Mouse (Mus musculus) midbrain, embryonic 12.5 days (tissue): ENCODE data around the gene Scaf8. TPM values are rescaled to one million over a fixed set of nuclear protein-coding genes. Genes with fewer than 3 reads are reported as not detected.
A peak's percentile ranks its signal among the peaks of the same experiment; 100 is the strongest.
"Not testable (repeated sequence)": the region's sequence is repeated elsewhere in the genome, so short reads cannot be mapped to it uniquely, and the experiment has no call there.

Experiments used
- ATAC-seq: fragments of 200-750 bp; cut with Nextera tagmentation; 2 replicates; pipeline ENCODE4 v1.8.0; 2017; ENCODE audit warnings: low read depth, moderate TSS enrichment, moderate library complexity; ENCODE audit not compliant: low FRiP score
- H3K27ac ChIP-seq: fragments of 300-500 bp; sonication (generic); replicated peaks from 2 replicates; pipeline ENCODE4 v1.5.1; 2016; ENCODE audit warnings: mild to moderate bottlenecking
- H3K27me3 ChIP-seq: fragments of 300-500 bp; sonication (generic); 2 replicates; pipeline ENCODE4 v1.6.1; 2016; ENCODE audit warnings: mild to moderate bottlenecking
- H3K36me3 ChIP-seq: fragments of 300-500 bp; sonication (generic); 2 replicates; pipeline ENCODE4 v1.6.1; 2016
- H3K4me1 ChIP-seq: fragments of 300-500 bp; sonication (generic); 2 replicates; pipeline ENCODE4 v1.6.1; 2016
- H3K4me2 ChIP-seq: fragments of 300-500 bp; sonication (generic); replicated peaks from 2 replicates; pipeline ENCODE4 v1.6.1; 2016; ENCODE audit warnings: mild to moderate bottlenecking, moderate library complexity
- H3K4me3 ChIP-seq: fragments of 300-500 bp; sonication (generic); 2 replicates; pipeline ENCODE4 v1.5.1; 2016; ENCODE audit warnings: mild to moderate bottlenecking
- H3K9ac ChIP-seq: fragments of 300-500 bp; sonication (generic); replicated peaks from 2 replicates; pipeline ENCODE4 v1.6.1; 2016; ENCODE audit warnings: mild to moderate bottlenecking, moderate library complexity
- H3K9me3 ChIP-seq: fragments of 300-500 bp; sonication (generic); 2 replicates; pipeline ENCODE4 v1.6.1; 2016; ENCODE audit warnings: mild to moderate bottlenecking
- WGBS: fragments of 180-500 bp; shearing (Covaris S2); methylation state at CpG from one replicate; pipeline ENCODE4 v1.1.7; 2016; 5-methylcytosine and 5-hydroxymethylcytosine counted together
- polyA plus RNA-seq: library from polyadenylated mRNA; unstranded; fragments of >200 nt; fragmentation: Nextera tagmentation; extraction: Ambion mirVana; gene quantifications from 2 replicates; pipeline ENCODE4 v1.2.1, GENCODE M21; 2016

Gene Scaf8
- polyA plus RNA-seq, 1 experiment from 2014 or later = 28.0 TPM

GRCm38 (mm10) chr17:3085152-3085551 lies 29.6 kb upstream of the Scaf8 start:
- no peaks in the 10 kb centered on the region for H3K36me3 ChIP-seq
- WGBS = 67% methylated on average over 3 of the region's 3 CpGs
- H3K9me3 ChIP-seq = 0 out of 2 replicates have a peak, but pooled peaks cover 3% of the 10 kb centered on the region
- H3K4me2 ChIP-seq = peak overlapping the region; percentile 60
- peaks cover 4% of the 10 kb centered on the region; the same call in 1 of the 2 replicates for H3K4me1 ChIP-seq
- ATAC-seq = no peak
- peak overlapping the region; percentile 57; the same call in 1 of the 2 replicates for H3K9ac ChIP-seq
- H3K27ac ChIP-seq = peak overlapping the region; percentile 92; the same call in 1 of the 2 replicates
- peak overlapping the region; percentile 54 for H3K4me3 ChIP-seq
- H3K27me3 ChIP-seq = no peaks in the 10 kb centered on the region

- no peaks in the 10 kb centered on the region for H3K36me3 ChIP-seq
- H3K9ac ChIP-seq = no peak overlapping the region
- H3K27me3 ChIP-seq = no peaks in the 10 kb centered on the region
- WGBS = 57% methylated on average over 4 of the region's 4 CpGs
- H3K4me2 ChIP-seq = no peak overlapping the region
- no peaks in the 10 kb centered on the region for H3K9me3 ChIP-seq
- no peak overlapping the region for H3K4me3 ChIP-seq
- H3K27ac ChIP-seq = no peak overlapping the region
- ATAC-seq = no peak
- no peaks in the 10 kb centered on the region for H3K4me1 ChIP-seq
These were observed 22.1 kb upstream of the Scaf8 start for GRCm38 (mm10) chr17:3092682-3093081.

GRCm38 (mm10) chr17:3099273-3099672 lies 15.5 kb upstream of the Scaf8 start:
- H3K9me3 ChIP-seq, H3K4me3 ChIP-seq, H3K36me3 ChIP-seq, H3K4me1 ChIP-seq, ATAC-seq, H3K27ac ChIP-seq, H3K27me3 ChIP-seq, H3K4me2 ChIP-seq, H3K9ac ChIP-seq: not testable (repeated sequence)
- 72% methylated on average over 1 of the region's 1 CpGs for WGBS

GRCm38 (mm10) chr17:3102336-3103165 lies 12.2 kb upstream of the Scaf8 start:
- Histone ChIP-seq H3K36me3 (0 out of 2 replicates have a peak, but pooled peaks cover 5% of the 10 kb centered on the region), H3K4me2 (peak overlapping the region; percentile 49), H3K27ac (no peak overlapping the region), H3K9me3 (no peaks in the 10 kb centered on the region), H3K9ac (no peak overlapping the region; the same call in 1 of the 2 replicates), H3K4me1 (peaks cover 7% of the 10 kb centered on the region), H3K4me3 (peak overlapping the region; percentile 29), H3K27me3 (no peaks in the 10 kb centered on the region)
- WGBS = 3% methylated on average over 14 of the region's 14 CpGs
- ATAC-seq = peak; percentile 83

- 0 out of 2 replicates have a peak, but pooled peaks cover 5% of the 10 kb centered on the region for H3K36me3 ChIP-seq
- 87% methylated on average over 6 of the region's 6 CpGs for WGBS
- H3K4me3 ChIP-seq = no peak overlapping the region
- no peak overlapping the region for H3K4me2 ChIP-seq
- ATAC-seq = no peak
- H3K9ac ChIP-seq = no peak overlapping the region
- no peaks in the 10 kb centered on the region for H3K9me3 ChIP-seq
- H3K27me3 ChIP-seq = no peaks in the 10 kb centered on the region
- no peak overlapping the region for H3K27ac ChIP-seq
- peaks cover 7% of the 10 kb centered on the region for H3K4me1 ChIP-seq
These were observed 10.4 kb upstream of the Scaf8 start for GRCm38 (mm10) chr17:3104154-3104931.

DNA sequence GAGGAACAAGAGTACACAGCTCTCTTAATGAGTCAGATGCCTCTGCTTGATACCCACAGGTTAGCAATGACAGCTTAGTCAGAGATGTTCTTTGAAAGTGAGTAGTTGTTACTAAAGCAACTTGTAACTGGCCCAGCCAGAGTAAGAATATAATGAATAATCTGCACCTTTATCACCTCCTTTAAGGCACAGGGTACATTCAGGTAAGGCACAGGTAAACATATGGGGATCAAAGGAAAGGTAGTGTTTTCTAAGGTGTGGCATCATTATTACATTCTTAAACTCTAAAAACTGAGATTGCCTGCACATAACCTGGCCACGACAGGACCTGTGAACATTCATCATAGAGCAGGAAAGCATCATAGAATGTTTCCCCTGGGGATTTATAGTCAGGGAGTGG lies 9.8 kb upstream of the Scaf8 start:
- Histone ChIP-seq H3K9me3 (no peaks in the 10 kb centered on the region), H3K4me1 (peaks cover 7% of the 10 kb centered on the region), H3K27ac (no peak overlapping the region), H3K4me3 (no peak overlapping the region), H3K27me3 (no peaks in the 10 kb centered on the region), H3K4me2 (no peak overlapping the region), H3K36me3 (0 out of 2 replicates have a peak, but pooled peaks cover 5% of the 10 kb centered on the region), H3K9ac (no peak overlapping the region)
- no peak for ATAC-seq
- 92% methylated on average over 1 of the region's 1 CpGs for WGBS

DNA sequence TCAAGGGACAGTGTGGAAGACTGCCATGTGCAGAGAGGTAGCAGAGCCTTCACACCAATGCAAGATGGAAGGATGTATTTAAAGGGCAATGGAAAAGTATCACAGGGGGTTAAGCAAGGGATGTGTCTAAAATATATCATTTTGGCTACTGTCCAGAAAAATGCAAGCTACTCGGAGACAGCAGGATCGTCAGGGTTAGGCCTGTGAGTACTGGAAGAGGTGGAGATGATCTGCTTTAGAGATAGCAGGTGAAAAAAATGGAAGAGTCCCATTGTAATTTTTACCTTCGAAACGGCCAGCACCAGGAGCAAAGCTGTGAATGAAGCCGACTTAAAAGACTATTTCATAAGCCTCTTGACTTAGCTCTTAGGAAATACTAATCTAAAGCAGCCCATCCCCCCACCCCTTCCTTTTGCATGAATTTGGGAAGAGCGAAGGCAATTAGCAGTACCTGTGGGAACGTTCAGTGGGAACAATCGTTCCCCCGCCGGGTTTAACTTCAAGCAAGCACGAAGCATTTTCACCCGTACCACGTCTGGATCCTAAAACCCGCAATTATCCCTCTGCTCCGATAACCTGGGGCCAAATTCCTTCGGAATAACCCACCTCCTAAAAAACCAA lies 925 bp upstream of the Scaf8 start:
- under 1% methylated on average over 16 of the region's 16 CpGs for WGBS
- Histone ChIP-seq H3K4me2 (peak overlapping the region; percentile 71), H3K9me3 (no peaks in the 10 kb centered on the region), H3K27ac (peak overlapping the region; percentile 99), H3K36me3 (no peaks in the 10 kb centered on the region), H3K4me3 (peak overlapping the region; percentile 99), H3K9ac (peak overlapping the region; percentile 99), H3K4me1 (peaks cover 26% of the 10 kb centered on the region), H3K27me3 (no peaks in the 10 kb centered on the region)
- no peak for ATAC-seq

DNA sequence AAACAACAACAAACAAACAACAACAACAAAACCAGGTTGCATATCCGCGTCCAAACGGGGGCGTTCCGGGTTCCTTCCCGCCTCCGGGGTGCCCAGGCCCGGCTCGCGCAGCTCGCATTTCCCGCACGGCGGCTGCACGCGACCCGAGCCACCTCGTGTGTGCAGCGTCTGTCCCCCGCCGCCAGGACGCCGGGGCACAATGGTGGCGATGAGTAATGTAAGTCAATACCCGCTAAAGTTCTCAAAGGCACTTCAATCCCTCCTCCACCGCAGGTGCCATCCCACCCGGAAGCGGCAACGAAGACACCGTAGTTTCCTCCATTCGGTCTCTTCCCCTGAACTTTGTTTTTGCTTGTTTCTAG lies 433 bp upstream of the Scaf8 start:
- peaks cover 26% of the 10 kb centered on the region for H3K4me1 ChIP-seq
- no peaks in the 10 kb centered on the region for H3K27me3 ChIP-seq
- H3K9ac ChIP-seq = peak overlapping the region; percentile 99
- H3K36me3 ChIP-seq = no peaks in the 10 kb centered on the region
- peak overlapping the region; percentile 71 for H3K4me2 ChIP-seq
- under 1% methylated on average over 31 of the region's 31 CpGs for WGBS
- H3K4me3 ChIP-seq = peak overlapping the region; percentile 99
- H3K27ac ChIP-seq = peak overlapping the region; percentile 99
- peak; percentile 74 for ATAC-seq
- no peaks in the 10 kb centered on the region for H3K9me3 ChIP-seq

DNA sequence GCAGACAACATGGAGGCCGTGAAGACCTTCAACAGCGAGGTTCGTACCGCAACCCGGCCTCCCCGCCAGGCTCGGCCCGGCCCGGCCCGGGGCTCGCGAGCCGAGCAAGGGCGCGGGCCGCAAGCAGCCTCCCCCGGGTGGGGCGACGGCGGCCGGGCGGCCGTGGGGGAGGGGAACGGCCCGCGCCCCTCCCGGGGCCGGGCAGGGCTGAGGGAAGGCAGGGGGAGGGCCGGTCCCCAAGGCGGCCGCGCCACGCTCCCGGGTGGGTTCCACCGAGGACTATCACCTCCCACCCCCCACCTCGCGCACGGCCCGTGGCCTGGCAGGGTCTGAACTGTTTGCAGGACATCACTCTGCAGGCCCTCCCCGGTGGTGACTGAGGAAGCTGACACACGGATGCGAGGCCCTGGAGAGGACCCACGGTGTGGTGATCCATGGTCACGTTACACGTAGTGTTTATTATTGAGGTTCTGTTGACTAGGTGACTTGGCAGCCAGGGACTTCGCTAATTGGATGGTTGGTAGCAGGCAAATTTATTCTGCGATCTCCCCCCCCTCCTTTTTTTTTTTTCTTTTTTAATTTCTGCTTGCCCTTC lies 705 bp downstream of the Scaf8 start:
- peak; percentile 44 for ATAC-seq
- H3K4me1 ChIP-seq = peaks cover 26% of the 10 kb centered on the region
- H3K4me3 ChIP-seq = peak overlapping the region; percentile 99
- H3K36me3 ChIP-seq = no peaks in the 10 kb centered on the region
- peak overlapping the region; percentile 99 for H3K27ac ChIP-seq
- peak overlapping the region; percentile 99 for H3K9ac ChIP-seq
- WGBS = under 1% methylated on average over 37 of the region's 47 CpGs
- H3K27me3 ChIP-seq = no peaks in the 10 kb centered on the region
- peak overlapping the region; percentile 64 for H3K4me2 ChIP-seq
- H3K9me3 ChIP-seq = no peaks in the 10 kb centered on the region

- WGBS = 78% methylated on average over 8 of the region's 8 CpGs
- H3K27ac ChIP-seq, ATAC-seq, H3K4me2 ChIP-seq, H3K27me3 ChIP-seq, H3K36me3 ChIP-seq, H3K4me3 ChIP-seq, H3K9me3 ChIP-seq, H3K9ac ChIP-seq: not testable (repeated sequence)
- peaks cover 20% of the 10 kb centered on the region for H3K4me1 ChIP-seq
These were observed 6.2 kb downstream of the Scaf8 start for GRCm38 (mm10) chr17:3120949-3121348.

DNA sequence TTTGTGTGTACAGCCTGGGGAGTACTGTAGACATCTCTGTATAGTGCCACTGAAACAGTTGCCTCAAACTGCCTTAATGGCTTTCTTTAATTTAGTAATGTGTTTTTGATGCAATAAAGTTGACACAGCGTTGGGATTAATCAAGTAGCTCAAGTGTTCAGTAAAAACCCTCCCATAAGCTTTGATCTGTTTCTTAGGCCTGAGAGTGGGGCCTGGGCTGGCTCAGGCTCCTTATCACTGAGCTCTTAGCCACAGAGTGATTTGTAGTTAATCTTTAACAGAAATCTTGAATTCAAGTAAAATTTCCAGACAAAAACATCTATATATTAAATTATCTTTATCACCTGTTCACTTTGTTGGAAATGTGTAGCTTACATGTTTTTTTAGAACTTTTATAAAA lies 8.8 kb downstream of the Scaf8 start:
- ATAC-seq, H3K9ac ChIP-seq, H3K4me2 ChIP-seq, H3K4me1 ChIP-seq, H3K27me3 ChIP-seq, H3K9me3 ChIP-seq, H3K36me3 ChIP-seq, H3K27ac ChIP-seq, H3K4me3 ChIP-seq: not testable (repeated sequence)
- 72% methylated on average over 1 of the region's 1 CpGs for WGBS
